Mouse (Mus musculus) cerebellum, adult 2 months (tissue): ENCODE data around the gene Nptx1. TPM values are rescaled to one million over a fixed set of nuclear protein-coding genes. Genes with fewer than 3 reads are reported as not detected.

Source experiments
- DNase-seq, 2 experiments: peaks; one replicate each; pipeline ENCODE4 v3.0.0; 2021
- H3K27ac ChIP-seq: fragments of 200-500 bp; 2 replicates; pipeline ENCODE4 v1.5.1; 2012; ENCODE audit warnings: low read length, control low read depth, inconsistent platforms; ENCODE audit not compliant: insufficient read depth
- H3K27me3 ChIP-seq: fragments of 200-500 bp; 2 replicates; pipeline ENCODE4 v1.6.1; 2012; ENCODE audit warnings: inconsistent platforms, mild to moderate bottlenecking, low read length, moderate library complexity; ENCODE audit not compliant: control insufficient read depth, insufficient read depth
- H3K4me1 ChIP-seq: fragments of 200-500 bp; 2 replicates; pipeline ENCODE4 v1.6.1; 2011; ENCODE audit warnings: low read length; ENCODE audit not compliant: control insufficient read depth, insufficient read depth
- H3K4me3 ChIP-seq: fragments of 200-500 bp; replicated peaks from 2 replicates; pipeline ENCODE3; 2011; ENCODE audit warnings: mild to moderate bottlenecking, low read depth, low read length, control low read depth; ENCODE audit not compliant: insufficient read depth
- CTCF ChIP-seq: fragments of 200-500 bp; IDR thresholded peaks from 2 replicates; pipeline ENCODE4 v1.5.1; 2011; ENCODE audit warnings: low read depth, mild to moderate bottlenecking, control low read depth, low read length, moderate library complexity, borderline replicate concordance; ENCODE audit not compliant: insufficient read depth
- POLR2A ChIP-seq: fragments of 200-500 bp; IDR thresholded peaks from 2 replicates; pipeline ENCODE4 v1.6.1; 2011; ENCODE audit warnings: low read length, control low read depth, borderline replicate concordance; ENCODE audit not compliant: insufficient read depth
- WGBS: fragments of 180-500 bp; shearing (Covaris S2); methylation state at CpG from one replicate; pipeline ENCODE4 v1.1.7; 2018; 5-methylcytosine and 5-hydroxymethylcytosine counted together
- polyA plus RNA-seq: library from polyadenylated mRNA; depleted of rRNA; stranded (reverse); fragments of >200 nt; gene quantifications from 2 replicates; pipeline ENCODE4 v1.2.3, GENCODE M21; 2012

Nptx1 gene
- polyA plus RNA-seq, 1 experiment, result 200 TPM

GRCm38 (mm10) chr11:119566188-119566587, 18.6 kb upstream of the Nptx1 start:
- Histone ChIP-seq H3K27me3 (no peaks in the 10 kb centered on the region), H3K4me3 (no peak overlapping the region), H3K27ac (no peak overlapping the region), H3K4me1 (peaks cover 30% of the 10 kb centered on the region)
- no peak for TF ChIP-seq POLR2A
- TF ChIP-seq CTCF, result no peak
- WGBS, result 63% methylated on average over 5 of the region's 5 CpGs
- no peak for DNase-seq

- H3K27me3 ChIP-seq, result no peaks in the 10 kb centered on the region
- H3K4me1 ChIP-seq, result peaks cover 30% of the 10 kb centered on the region
- no peak for TF ChIP-seq CTCF
- TF ChIP-seq POLR2A, result no peak
- H3K27ac ChIP-seq, result no peak overlapping the region
- no peak overlapping the region for H3K4me3 ChIP-seq
- WGBS, result 66% methylated on average over 10 of the region's 10 CpGs
- peak in 1 of 2 experiments; percentile 17 for DNase-seq
These were observed 18.1 kb upstream of the Nptx1 start for GRCm38 (mm10) chr11:119565684-119566083.

- Histone ChIP-seq H3K27ac (peak overlapping the region; percentile 16; the same call in 1 of the 2 replicates), H3K4me1 (peaks cover 30% of the 10 kb centered on the region), H3K4me3 (no peak overlapping the region), H3K27me3 (no peaks in the 10 kb centered on the region)
- TF ChIP-seq CTCF, result no peak
- TF ChIP-seq POLR2A, result no peak
- DNase-seq, result peak; percentile 65
- WGBS, result 22% methylated on average over 7 of the region's 7 CpGs
These were observed 17.5 kb upstream of the Nptx1 start for GRCm38 (mm10) chr11:119565021-119565420.

- TF ChIP-seq CTCF, result no peak
- no peak for TF ChIP-seq POLR2A
- DNase-seq, result peak; percentile 38 to 53
- H3K4me3 ChIP-seq, result no peak overlapping the region
- peaks cover 30% of the 10 kb centered on the region for H3K4me1 ChIP-seq
- no peak overlapping the region; the same call in 1 of the 2 replicates for H3K27ac ChIP-seq
- no peaks in the 10 kb centered on the region for H3K27me3 ChIP-seq
- 66% methylated on average over 10 of the region's 10 CpGs for WGBS
These were observed 16.8 kb upstream of the Nptx1 start for GRCm38 (mm10) chr11:119564383-119564782.

- WGBS, result 21% methylated on average over 9 of the region's 9 CpGs
- H3K27ac ChIP-seq, result no peak overlapping the region
- no peak for DNase-seq
- TF ChIP-seq CTCF, result no peak
- no peak for TF ChIP-seq POLR2A
- H3K4me3 ChIP-seq, result no peak overlapping the region
- H3K4me1 ChIP-seq, result peaks cover 30% of the 10 kb centered on the region
- H3K27me3 ChIP-seq, result no peaks in the 10 kb centered on the region
These were observed 15.6 kb upstream of the Nptx1 start for GRCm38 (mm10) chr11:119563166-119563565.

- Histone ChIP-seq H3K4me3 (no peak overlapping the region), H3K27me3 (no peaks in the 10 kb centered on the region), H3K27ac (no peak overlapping the region), H3K4me1 (peaks cover 30% of the 10 kb centered on the region)
- TF ChIP-seq CTCF (no peak), POLR2A (no peak)
- DNase-seq, result peak in 1 of 2 experiments; percentile 4
- 80% methylated on average over 6 of the region's 6 CpGs for WGBS
These were observed 14.7 kb upstream of the Nptx1 start for GRCm38 (mm10) chr11:119562286-119562685.

- 66% methylated on average over 9 of the region's 9 CpGs for WGBS
- DNase-seq, result peak in 1 of 2 experiments; percentile 7
- H3K27me3 ChIP-seq, result no peaks in the 10 kb centered on the region
- no peak for TF ChIP-seq POLR2A
- TF ChIP-seq CTCF, result no peak
- H3K4me3 ChIP-seq, result no peak overlapping the region
- H3K27ac ChIP-seq, result no peak overlapping the region
- peaks cover 15% of the 10 kb centered on the region for H3K4me1 ChIP-seq
These were observed 11.5 kb upstream of the Nptx1 start for GRCm38 (mm10) chr11:119558870-119559610.
